Mouse (Mus musculus): ENCODE data around the gene Cdh4.

Cdh4 gene

DNA sequence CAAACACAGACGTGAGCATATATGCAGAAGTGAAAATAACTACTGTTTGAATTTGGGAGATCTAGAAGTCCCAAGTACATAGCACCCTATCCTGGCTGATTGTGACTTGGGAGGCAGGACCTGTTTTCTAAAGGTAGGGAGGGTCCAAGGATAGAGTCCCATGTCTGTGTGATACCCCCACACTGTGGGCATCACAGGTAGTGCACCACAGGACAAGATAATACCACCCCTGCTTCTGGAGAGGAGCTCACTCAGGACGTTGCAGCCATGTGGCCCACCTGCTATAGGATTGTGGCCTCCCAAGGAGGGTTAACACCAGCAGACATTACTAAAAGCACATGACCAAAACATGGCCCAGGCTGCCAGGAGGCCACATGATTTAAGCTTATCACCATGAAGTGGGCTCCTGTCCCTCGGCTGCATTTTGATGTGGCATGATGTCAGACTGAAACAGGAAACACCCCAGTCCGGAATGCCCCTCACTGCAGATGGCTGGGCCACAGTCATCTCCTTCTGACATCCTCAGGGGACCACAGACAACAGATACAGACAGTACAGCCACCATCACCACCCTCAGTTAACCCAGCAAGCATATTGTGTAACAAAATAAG lies 280.6 kb downstream of the Cdh4 start:
- DNase-seq (ENCODE audit: extremely low spot score, low read depth, low spot score) = no peak

DNA sequence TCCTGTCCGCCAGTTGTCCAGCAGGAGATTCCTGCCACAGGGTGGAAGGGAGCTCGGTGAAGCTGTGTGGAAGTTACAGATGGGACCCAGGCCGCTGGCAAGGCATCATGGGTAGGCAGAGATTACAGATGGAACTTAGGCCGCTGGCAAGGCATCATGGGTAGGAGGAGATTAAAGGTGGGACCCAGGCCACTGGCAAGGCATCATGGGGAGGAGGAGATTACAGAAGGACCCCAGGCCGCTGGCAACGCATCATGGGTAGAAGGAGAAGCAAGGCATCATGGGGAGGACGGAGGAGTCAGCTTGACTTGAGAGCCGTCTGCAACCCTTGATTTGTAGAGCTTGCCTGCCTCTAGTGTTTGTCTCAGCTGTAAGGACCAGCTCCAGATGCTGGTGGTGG lies 281.2 kb downstream of the Cdh4 start:
- no peak for DNase-seq (ENCODE audit: extremely low spot score, low read depth, low spot score)

GRCm38 (mm10) chr2:179729002-179729401 lies 286.8 kb downstream of the Cdh4 start:
- no peak for DNase-seq (ENCODE audit: extremely low spot score, low read depth, low spot score)

- no peak for DNase-seq (ENCODE audit: extremely low spot score, low read depth, low spot score)
These were observed 287.6 kb downstream of the Cdh4 start for GRCm38 (mm10) chr2:179729802-179730201.

- DNase-seq (ENCODE audit: extremely low spot score, low read depth, low spot score) = peak; percentile 39
These were observed 291.1 kb downstream of the Cdh4 start for GRCm38 (mm10) chr2:179733141-179733831.

DNA sequence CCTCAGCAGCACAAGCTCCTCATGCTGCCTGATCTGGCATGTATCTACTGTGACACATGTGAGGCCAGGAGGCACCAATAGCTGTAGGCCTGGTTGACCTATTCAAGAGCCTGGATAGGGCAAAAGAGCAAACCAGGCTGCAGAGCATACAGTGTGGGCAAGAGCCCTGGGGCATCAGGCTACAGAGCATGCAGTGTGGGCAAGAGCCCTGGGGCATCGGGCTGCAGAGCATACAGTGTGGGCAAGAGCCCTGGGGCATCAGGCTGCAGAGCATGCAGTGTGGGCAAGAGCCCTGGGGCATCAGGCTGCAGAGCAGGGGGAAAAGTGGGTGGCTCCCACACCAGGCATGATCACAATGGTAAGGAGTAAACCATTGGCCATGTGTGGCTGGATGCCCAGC lies 300.2 kb downstream of the Cdh4 start:
- DNase-seq (ENCODE audit: extremely low spot score, low read depth, low spot score) = no peak

DNA sequence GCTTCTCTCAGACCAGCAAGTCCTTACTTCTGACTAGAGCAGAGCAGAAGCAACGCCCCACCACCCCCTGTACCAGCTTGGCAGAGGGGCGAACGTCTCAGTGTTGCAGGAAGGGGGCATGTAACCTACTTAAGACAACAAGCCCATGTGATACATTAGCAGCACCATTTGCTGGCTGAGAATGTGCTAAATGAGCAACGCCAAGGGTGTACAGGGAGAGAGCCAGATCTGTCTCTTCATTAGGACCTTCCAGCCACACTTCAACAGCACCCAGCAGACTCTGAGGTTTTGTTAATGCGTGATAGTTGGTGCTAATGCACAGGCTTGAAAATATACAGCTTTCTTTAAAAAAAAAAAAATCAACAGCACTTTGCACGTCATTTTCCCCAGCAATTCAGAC lies 300.6 kb downstream of the Cdh4 start:
- DNase-seq (ENCODE audit: extremely low spot score, low read depth, low spot score) = no peak

DNA sequence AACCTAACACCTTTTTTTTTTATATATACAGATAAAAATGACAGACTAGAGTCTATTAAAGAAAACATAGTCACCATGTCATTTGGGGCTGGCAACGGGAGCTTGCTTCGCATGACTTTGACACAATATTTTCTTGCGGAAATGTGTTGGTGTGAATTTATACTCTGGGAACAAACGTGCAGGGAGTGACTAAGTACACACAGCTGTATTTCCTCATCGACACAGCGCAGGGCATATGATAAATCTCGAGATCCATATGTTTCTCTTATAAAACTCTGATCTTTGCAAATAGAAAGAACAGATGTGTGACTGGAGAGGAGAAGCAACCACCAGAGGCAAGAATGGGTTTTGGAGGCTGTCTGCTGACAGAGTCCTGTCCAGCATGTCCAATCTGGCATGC lies 304.3 kb downstream of the Cdh4 start:
- DNase-seq (ENCODE audit: extremely low spot score, low read depth, low spot score) = no peak

GRCm38 (mm10) chr2:179749399-179749798 lies 307.2 kb downstream of the Cdh4 start:
- DNase-seq (ENCODE audit: extremely low spot score, low read depth, low spot score) = no peak

GRCm38 (mm10) chr2:179753811-179754210 lies 311.6 kb downstream of the Cdh4 start:
- no peak for DNase-seq (ENCODE audit: extremely low spot score, low read depth, low spot score)

DNA sequence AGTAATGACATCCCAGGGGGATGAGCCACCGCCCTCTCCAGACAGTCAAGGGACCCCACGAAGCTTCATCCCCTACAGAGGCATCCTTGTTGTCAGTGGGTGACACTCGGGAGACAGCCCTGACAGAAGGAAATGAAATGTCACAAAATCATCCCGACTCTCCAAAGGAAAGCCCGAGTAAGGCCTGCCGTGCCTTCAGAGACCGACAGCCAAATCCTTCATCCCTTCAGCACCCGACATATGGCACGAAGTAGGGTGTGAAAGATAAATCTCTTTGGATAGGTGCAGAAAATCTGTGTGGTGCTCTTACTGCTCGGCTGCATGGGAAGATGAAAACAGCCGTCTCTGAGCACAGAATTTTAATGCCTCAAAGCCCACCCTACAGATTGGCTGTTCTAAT lies 312.5 kb downstream of the Cdh4 start:
- DNase-seq (ENCODE audit: extremely low spot score, low read depth, low spot score) = no peak

GRCm38 (mm10) chr2:179761718-179762441 lies 319.6 kb downstream of the Cdh4 start:
- no peak for DNase-seq (ENCODE audit: extremely low spot score, low read depth, low spot score)

- DNase-seq (ENCODE audit: extremely low spot score, low read depth, low spot score) = no peak
These were observed 320.5 kb downstream of the Cdh4 start for GRCm38 (mm10) chr2:179762521-179763305.

GRCm38 (mm10) chr2:179764460-179764859 lies 322.2 kb downstream of the Cdh4 start:
- DNase-seq (ENCODE audit: extremely low spot score, low read depth, low spot score) = no peak

GRCm38 (mm10) chr2:179766664-179767526 lies 324.7 kb downstream of the Cdh4 start:
- DNase-seq (ENCODE audit: extremely low spot score, low read depth, low spot score) = no peak

- no peak for DNase-seq (ENCODE audit: extremely low spot score, low read depth, low spot score)
These were observed 325.3 kb downstream of the Cdh4 start for GRCm38 (mm10) chr2:179767527-179767849.

- DNase-seq (ENCODE audit: extremely low spot score, low read depth, low spot score) = no peak
These were observed 326.9 kb downstream of the Cdh4 start for GRCm38 (mm10) chr2:179769137-179769536.

GRCm38 (mm10) chr2:179769943-179770342 lies 327.7 kb downstream of the Cdh4 start:
- DNase-seq (ENCODE audit: extremely low spot score, low read depth, low spot score) = no peak

- DNase-seq (ENCODE audit: extremely low spot score, low read depth, low spot score) = no peak
These were observed 332.3 kb downstream of the Cdh4 start for GRCm38 (mm10) chr2:179774440-179775110.
